ENCODE assay signal across 9 mouse cellular contexts in genomic region chr2:172833196-172833595, GRCm38 (mm10).
A peak's percentile ranks its signal among the peaks of the same experiment; 100 is the strongest.
DNase-seq lines count a peak whose midpoint lies in the region; ATAC-seq and TF ChIP-seq lines count a peak whose summit lies in the region.
"Had no signal": no experiment of that assay in that cellular context is flagged by ENCODE, and none has a peak within 500 bp of the region (broad histone marks: within the 10 kb centered on the region; RNA-seq: fewer than 3 reads in every experiment).

No protein-coding gene starts in this region.

- no peaks in the 10 kb centered on the region for H3K36me3 ChIP-seq in heart, embryonic 14.5 days (ENCODE audit: control insufficient read depth, insufficient read depth, low read length)
- no peaks in the 10 kb centered on the region for H3K36me3 ChIP-seq in liver, postnatal 0 days (replicated peaks; ENCODE audit: insufficient read depth, low read length)

- peak overlapping the region; percentile 16; the same call in 1 of the 2 replicates for H3K9ac ChIP-seq in heart, embryonic 14.5 days (ENCODE audit: low read length)
- no peak overlapping the region for H3K9ac ChIP-seq in liver, postnatal 0 days (replicated peaks)

- peaks cover 11 to 18% of the 10 kb centered on the region in 2 experiments for H3K4me1 ChIP-seq in heart, embryonic 14.5 days (ENCODE audit: control insufficient read depth in 2 of 2, insufficient read depth in 2 of 2, low read length in 2 of 2)
- H3K4me1 ChIP-seq in liver, postnatal 0 days (ENCODE audit: insufficient read depth), result no peaks in the 10 kb centered on the region

- H3K27me3 ChIP-seq in heart, embryonic 14.5 days (ENCODE audit: control insufficient read depth, insufficient read depth, low read length), result no peaks in the 10 kb centered on the region
- H3K27me3 ChIP-seq in liver, postnatal 0 days (ENCODE audit: insufficient read depth, low read length), result no peaks in the 10 kb centered on the region
- H3K27me3 ChIP-seq: Patski had no signal

- H3K4me2 ChIP-seq in heart, embryonic 14.5 days (ENCODE audit: low read length), result no peak overlapping the region
- H3K4me2 ChIP-seq in liver, postnatal 0 days (ENCODE audit: low read depth, low read length), result no peak overlapping the region

- TF ChIP-seq CTCF in liver, postnatal 0 days (IDR thresholded peaks at IDR 0.05; ENCODE audit: low read depth), result no peak

- no peak for TF ChIP-seq EP300 in liver, postnatal 0 days (IDR thresholded peaks at IDR 0.05; ENCODE audit: low read depth)

- intact Hi-C loops in left cerebral cortex, postnatal 10 days (cut with DNase I), result no loop called here
- intact Hi-C loops in left cerebral cortex, postnatal 36 days (cut with DNase I), result loop anchor here (5.0 kb wide), 1 partner anchor 254 kb away; no protein-coding TSS in a partner anchor

- ATAC-seq in heart, embryonic 14.5 days (ENCODE audit: insufficient number of reproducible peaks, insufficient read depth, low FRiP score, low read depth), result no peak
- ATAC-seq in liver, postnatal 0 days, result no peak
- ATAC-seq: Patski had no signal

- H3K9me3 ChIP-seq in heart, embryonic 14.5 days (ENCODE audit: control insufficient read depth, low read length), result no peaks in the 10 kb centered on the region
- no peaks in the 10 kb centered on the region for H3K9me3 ChIP-seq in liver, postnatal 0 days (ENCODE audit: low read length)

- H3K4me3 ChIP-seq in heart, embryonic 14.5 days (ENCODE audit: control insufficient read depth in 1 of 2, insufficient read depth in 1 of 2, low read depth in 1 of 2, low read length in 2 of 2), result no peak overlapping the region
- H3K4me3 ChIP-seq in liver, postnatal 0 days (ENCODE audit: low read depth, low read length), result no peak overlapping the region

- 0 out of 4 replicates have a peak overlapping the region, but pooled peaks of 1 of the 2 experiments have one; percentile 30 for H3K27ac ChIP-seq in heart, embryonic 14.5 days (replicated peaks in 1 of 2; ENCODE audit: control insufficient read depth in 1 of 2, insufficient read depth in 1 of 2, low read depth in 2 of 2, low read length in 2 of 2)
- H3K27ac ChIP-seq in liver, postnatal 0 days (ENCODE audit: low read depth), result no peak overlapping the region

- peak; percentile 24 to 84 for DNase-seq in left cerebral cortex, postnatal 10 days (ENCODE audit: extremely low spot score in 1 of 2, low spot score in 2 of 2)
- no peak for DNase-seq in left cerebral cortex, postnatal 36 days (ENCODE audit: low spot score in 2 of 2)
- peak; percentile 29 for DNase-seq in ZHBTc4 (ENCODE audit: low read depth, low spot score)
- peak; percentile 35 to 47 for DNase-seq in cerebellum, adult 18-20 months
- peak; percentile 45 for DNase-seq in liver, postnatal 0 days
- DNase-seq in frontal cortex, postnatal 25 days (ENCODE audit: low spot score in 2 of 2), result no peak
- no peak for DNase-seq in thymus, postnatal 25 days

- 31% methylated on average over 2 of the region's 2 CpGs for WGBS in heart, embryonic 14.5 days
- 33% methylated on average over 2 of the region's 2 CpGs for WGBS in liver, postnatal 0 days (ENCODE audit: insufficient replicate concordance)

Comparison
In these comparisons a context has a peak if more than half of its experiments do, and no peak if none do; other contexts are left out.
1. DNase-seq: peak in left cerebral cortex, postnatal 10 days (2 of 2), ZHBTc4 (single experiment), cerebellum, adult 18-20 months (2 of 2) and liver, postnatal 0 days (single experiment); none in left cerebral cortex, postnatal 36 days (0 of 2), frontal cortex, postnatal 25 days (0 of 2) and thymus, postnatal 25 days (single experiment).